Mouse (Mus musculus) v-Abl transformed pro-B cells (cell line): ENCODE measurements around the gene Ablim2.

Source experiments
- in situ Hi-C, 2 experiments: fragments of 400-800 bp; cut with MboI; formaldehyde crosslinking; loops; one replicate each; pipeline ENCODE4 v1.15.1; 2025; ENCODE audit not compliant: unreplicated experiment in 2 of 2

The Ablim2 gene

GRCm38 (mm10) chr5:35804685-35805084 is 47.0 kb downstream of the Ablim2 start:
- in situ Hi-C loops = no loop called here

- in situ Hi-C loops = no loop called here
These were observed 47.5 kb downstream of the Ablim2 start for GRCm38 (mm10) chr5:35805209-35805608.

- in situ Hi-C loops = no loop called here
These were observed 49.3 kb downstream of the Ablim2 start for GRCm38 (mm10) chr5:35807018-35807417.

GRCm38 (mm10) chr5:35810526-35810925 is 52.8 kb downstream of the Ablim2 start:
- in situ Hi-C loops = no loop called here

GRCm38 (mm10) chr5:35811639-35812295 is 54.1 kb downstream of the Ablim2 start:
- in situ Hi-C loops = no loop called here

- in situ Hi-C loops = no loop called here
These were observed 56.8 kb downstream of the Ablim2 start for GRCm38 (mm10) chr5:35814334-35814941.

GRCm38 (mm10) chr5:35815051-35815450 is 57.4 kb downstream of the Ablim2 start:
- in situ Hi-C loops = no loop called here

- in situ Hi-C loops = no loop called here
These were observed 59.6 kb downstream of the Ablim2 start for GRCm38 (mm10) chr5:35817266-35817665.

GRCm38 (mm10) chr5:35817882-35818281 is 60.2 kb downstream of the Ablim2 start:
- in situ Hi-C loops = no loop called here

GRCm38 (mm10) chr5:35822721-35823120 is 65.0 kb downstream of the Ablim2 start:
- in situ Hi-C loops = no loop called here

GRCm38 (mm10) chr5:35826465-35826864 is 68.8 kb downstream of the Ablim2 start:
- in situ Hi-C loops = no loop called here

GRCm38 (mm10) chr5:35827075-35827474 is 69.4 kb downstream of the Ablim2 start:
- in situ Hi-C loops = no loop called here

GRCm38 (mm10) chr5:35827856-35828255 is 70.2 kb downstream of the Ablim2 start:
- in situ Hi-C loops = no loop called here

- in situ Hi-C loops = no loop called here
These were observed 72.4 kb downstream of the Ablim2 start for GRCm38 (mm10) chr5:35830101-35830500.

- in situ Hi-C loops = no loop called here
These were observed 76.2 kb downstream of the Ablim2 start for GRCm38 (mm10) chr5:35833881-35834280.

- in situ Hi-C loops = no loop called here
These were observed 79.3 kb downstream of the Ablim2 start for GRCm38 (mm10) chr5:35836992-35837391.

- in situ Hi-C loops = no loop called here
These were observed 81.6 kb downstream of the Ablim2 start for GRCm38 (mm10) chr5:35839262-35839661.

- in situ Hi-C loops = loop anchor here (10.0 to 25.0 kb wide), 3 partner anchors 257 to 436 kb away; partner anchors contain the start of gene Cpz (in 1 of the 2)
These were observed 93.8 kb downstream of the Ablim2 start for GRCm38 (mm10) chr5:35851485-35851884.

GRCm38 (mm10) chr5:35853463-35853862 is 95.8 kb downstream of the Ablim2 start:
- in situ Hi-C loops = loop anchor here (10.0 to 25.0 kb wide), 3 partner anchors 259 to 434 kb away; partner anchors contain the start of gene Cpz (in 1 of the 2)

- in situ Hi-C loops = loop anchor here (10.0 to 25.0 kb wide), 3 partner anchors 261 to 431 kb away; partner anchors contain the start of gene Cpz (in 1 of the 2)
These were observed 98.6 kb downstream of the Ablim2 start for GRCm38 (mm10) chr5:35856245-35856644.

- in situ Hi-C loops = loop anchor here (10.0 to 25.0 kb wide), 3 partner anchors 263 to 429 kb away; partner anchors contain the start of gene Cpz (in 1 of the 2)
These were observed 100.4 kb downstream of the Ablim2 start for GRCm38 (mm10) chr5:35858069-35858468.

- in situ Hi-C loops = loop anchor here (5.0 to 25.0 kb wide), 4 partner anchors 64 to 543 kb away; no protein-coding TSS in a partner anchor
These were observed 103.8 kb downstream of the Ablim2 start for GRCm38 (mm10) chr5:35861456-35861855.
